Mouse (Mus musculus): ENCODE data around the gene Birc5. TPM values are rescaled to one million over a fixed set of nuclear protein-coding genes. Genes with fewer than 3 reads are reported as not detected.
A peak's percentile ranks its signal among the peaks of the same experiment; 100 is the strongest.

The Birc5 gene
- polyA plus RNA-seq, 1 experiment from 2014 or later = 86.0 TPM

- WGBS = 7% methylated on average over 5 of the region's 5 CpGs
- Histone ChIP-seq H3K36me3 (ENCODE audit: control insufficient read depth, insufficient read depth) (peaks cover 15% of the 10 kb centered on the region; the same call in 1 of the 2 replicates), H3K4me1 (replicated peaks; ENCODE audit: control insufficient read depth, insufficient read depth, low read length) (peaks cover 36% of the 10 kb centered on the region)
These were observed 22.9 kb upstream of the Birc5 start for GRCm38 (mm10) chr11:117826164-117826563.

GRCm38 (mm10) chr11:117826916-117827315 lies 22.1 kb upstream of the Birc5 start:
- 48% methylated on average over 8 of the region's 8 CpGs for WGBS
- no peak overlapping the region for H3K4me3 ChIP-seq (ENCODE audit: low read depth, low read length)

More at GRCm38 (mm10) chr11:117826164-117826563, 22.9 kb upstream of the Birc5 start:
- Histone ChIP-seq H3K4me3 (ENCODE audit: low read depth, low read length) (peak overlapping the region; percentile 50), H3K9me3 (ENCODE audit: control insufficient read depth) (no peaks in the 10 kb centered on the region), H3K4me2 (replicated peaks; ENCODE audit: low read depth) (peak overlapping the region; percentile 89), H3K9ac (ENCODE audit: low read depth, low read length) (0 out of 2 replicates have a peak overlapping the region, but pooled peaks have one; percentile 13), H3K27ac (ENCODE audit: low read depth, low read length) (no peak overlapping the region), H3K27me3 (replicated peaks; ENCODE audit: control insufficient read depth, insufficient read depth, low read length) (no peaks in the 10 kb centered on the region)
- no peak for ATAC-seq
- TF ChIP-seq CTCF (IDR thresholded peaks at IDR 0.05; ENCODE audit: low read depth) = no peak

GRCm38 (mm10) chr11:117827386-117827785 lies 21.7 kb upstream of the Birc5 start:
- 0 out of 2 replicates have a peak, but pooled peaks cover 4% of the 10 kb centered on the region for H3K36me3 ChIP-seq (ENCODE audit: control insufficient read depth, insufficient read depth)
- H3K4me2 ChIP-seq (replicated peaks; ENCODE audit: low read depth) = peak overlapping the region; percentile 89
- H3K27ac ChIP-seq (ENCODE audit: low read depth, low read length) = peak overlapping the region; percentile 80; the same call in 1 of the 2 replicates
- H3K9me3 ChIP-seq (ENCODE audit: control insufficient read depth) = no peaks in the 10 kb centered on the region
- no peak for TF ChIP-seq CTCF (IDR thresholded peaks at IDR 0.05; ENCODE audit: low read depth)
- no peak for ATAC-seq
- H3K27me3 ChIP-seq (replicated peaks; ENCODE audit: control insufficient read depth, insufficient read depth, low read length) = no peaks in the 10 kb centered on the region
- WGBS = 18% methylated on average over 3 of the region's 3 CpGs
- H3K9ac ChIP-seq (ENCODE audit: low read depth, low read length) = peak overlapping the region; percentile 34; the same call in 1 of the 2 replicates
- H3K4me3 ChIP-seq (ENCODE audit: low read depth, low read length) = no peak overlapping the region
- H3K4me1 ChIP-seq (replicated peaks; ENCODE audit: control insufficient read depth, insufficient read depth, low read length) = peaks cover 36% of the 10 kb centered on the region

More at GRCm38 (mm10) chr11:117826916-117827315, 22.1 kb upstream of the Birc5 start:
- H3K4me2 ChIP-seq (replicated peaks; ENCODE audit: low read depth) = peak overlapping the region; percentile 89
- TF ChIP-seq CTCF (IDR thresholded peaks at IDR 0.05; ENCODE audit: low read depth) = no peak
- H3K9me3 ChIP-seq (ENCODE audit: control insufficient read depth) = no peaks in the 10 kb centered on the region
- no peaks in the 10 kb centered on the region for H3K27me3 ChIP-seq (replicated peaks; ENCODE audit: control insufficient read depth, insufficient read depth, low read length)
- no peak for ATAC-seq
- H3K9ac ChIP-seq (ENCODE audit: low read depth, low read length) = peak overlapping the region; percentile 34; the same call in 1 of the 2 replicates
- H3K27ac ChIP-seq (ENCODE audit: low read depth, low read length) = peak overlapping the region; percentile 80; the same call in 1 of the 2 replicates
- peaks cover 36% of the 10 kb centered on the region for H3K4me1 ChIP-seq (replicated peaks; ENCODE audit: control insufficient read depth, insufficient read depth, low read length)
- H3K36me3 ChIP-seq (ENCODE audit: control insufficient read depth, insufficient read depth) = peaks cover 8% of the 10 kb centered on the region; the same call in 1 of the 2 replicates

GRCm38 (mm10) chr11:117828149-117828887 lies 20.7 kb upstream of the Birc5 start:
- Histone ChIP-seq H3K4me1 (replicated peaks; ENCODE audit: control insufficient read depth, insufficient read depth, low read length) (peaks cover 34% of the 10 kb centered on the region), H3K9ac (ENCODE audit: low read depth, low read length) (peak overlapping the region; percentile 34)

GRCm38 (mm10) chr11:117828888-117829604 lies 20.0 kb upstream of the Birc5 start:
- Histone ChIP-seq H3K27me3 (replicated peaks; ENCODE audit: control insufficient read depth, insufficient read depth, low read length) (no peaks in the 10 kb centered on the region), H3K27ac (ENCODE audit: low read depth, low read length) (peak overlapping the region; percentile 80), H3K36me3 (ENCODE audit: control insufficient read depth, insufficient read depth) (no peaks in the 10 kb centered on the region), H3K4me2 (replicated peaks; ENCODE audit: low read depth) (peak overlapping the region; percentile 89; the same call in 1 of the 2 replicates), H3K9me3 (ENCODE audit: control insufficient read depth) (no peaks in the 10 kb centered on the region), H3K4me1 (replicated peaks; ENCODE audit: control insufficient read depth, insufficient read depth, low read length) (peaks cover 36% of the 10 kb centered on the region), H3K9ac (ENCODE audit: low read depth, low read length) (no peak overlapping the region), H3K4me3 (ENCODE audit: low read depth, low read length) (no peak overlapping the region)
- peak; percentile 23 for ATAC-seq
- 26% methylated on average over 9 of the region's 9 CpGs for WGBS
- TF ChIP-seq CTCF (IDR thresholded peaks at IDR 0.05; ENCODE audit: low read depth) = no peak

More at GRCm38 (mm10) chr11:117828149-117828887, 20.7 kb upstream of the Birc5 start:
- no peak overlapping the region for H3K4me3 ChIP-seq (ENCODE audit: low read depth, low read length)
- TF ChIP-seq CTCF (IDR thresholded peaks at IDR 0.05; ENCODE audit: low read depth) = no peak
- no peaks in the 10 kb centered on the region for H3K27me3 ChIP-seq (replicated peaks; ENCODE audit: control insufficient read depth, insufficient read depth, low read length)
- 36% methylated on average over 18 of the region's 18 CpGs for WGBS
- H3K27ac ChIP-seq (ENCODE audit: low read depth, low read length) = peak overlapping the region; percentile 80
- H3K36me3 ChIP-seq (ENCODE audit: control insufficient read depth, insufficient read depth) = no peaks in the 10 kb centered on the region
- H3K4me2 ChIP-seq (replicated peaks; ENCODE audit: low read depth) = peak overlapping the region; percentile 89
- no peaks in the 10 kb centered on the region for H3K9me3 ChIP-seq (ENCODE audit: control insufficient read depth)
- ATAC-seq = no peak

- Histone ChIP-seq H3K4me2 (replicated peaks; ENCODE audit: low read depth) (no peak overlapping the region), H3K4me1 (replicated peaks; ENCODE audit: control insufficient read depth, insufficient read depth, low read length) (peaks cover 34% of the 10 kb centered on the region), H3K4me3 (ENCODE audit: low read depth, low read length) (no peak overlapping the region), H3K27me3 (replicated peaks; ENCODE audit: control insufficient read depth, insufficient read depth, low read length) (no peaks in the 10 kb centered on the region), H3K9ac (ENCODE audit: low read depth, low read length) (no peak overlapping the region), H3K9me3 (ENCODE audit: control insufficient read depth) (no peaks in the 10 kb centered on the region), H3K36me3 (ENCODE audit: control insufficient read depth, insufficient read depth) (no peaks in the 10 kb centered on the region), H3K27ac (ENCODE audit: low read depth, low read length) (peak overlapping the region; percentile 80)
- no peak for ATAC-seq
- 26% methylated on average over 2 of the region's 2 CpGs for WGBS
- TF ChIP-seq CTCF (IDR thresholded peaks at IDR 0.05; ENCODE audit: low read depth) = no peak
These were observed 19.3 kb upstream of the Birc5 start for GRCm38 (mm10) chr11:117829671-117830215.

Data from intestine, postnatal 0 days (tissue).